Mouse (Mus musculus) ovary, postnatal 36 days (tissue): Measurements from ENCODE around the gene Tmem131.

Experiments
- DNase-seq: peaks from one replicate; pipeline ENCODE4 v3.0.0; 2022; ENCODE audit warnings: low spot score, mixed read lengths

The Tmem131 gene

GRCm38 (mm10) chr1:36938348-36938747, 5.1 kb downstream of the Tmem131 start:
- no peak for DNase-seq

- no peak for DNase-seq
Observed at GRCm38 (mm10) chr1:36937648-36938047, 5.8 kb downstream of the Tmem131 start.

- DNase-seq = no peak
Observed at GRCm38 (mm10) chr1:36937015-36937414, 6.5 kb downstream of the Tmem131 start.

GRCm38 (mm10) chr1:36936567-36936966, 6.9 kb downstream of the Tmem131 start:
- no peak for DNase-seq

- no peak for DNase-seq
Observed at GRCm38 (mm10) chr1:36934778-36935177, 8.7 kb downstream of the Tmem131 start.

GRCm38 (mm10) chr1:36933965-36934585, 9.4 kb downstream of the Tmem131 start:
- no peak for DNase-seq

- DNase-seq = no peak
Observed at GRCm38 (mm10) chr1:36932231-36932630, 11.2 kb downstream of the Tmem131 start.

- no peak for DNase-seq
Observed at GRCm38 (mm10) chr1:36930911-36931310, 12.6 kb downstream of the Tmem131 start.

- no peak for DNase-seq
Observed at GRCm38 (mm10) chr1:36929996-36930395, 13.5 kb downstream of the Tmem131 start.

- no peak for DNase-seq
Observed at GRCm38 (mm10) chr1:36928357-36929330, 14.8 kb downstream of the Tmem131 start.

- DNase-seq = no peak
Observed at GRCm38 (mm10) chr1:36927569-36927968, 15.9 kb downstream of the Tmem131 start.

- DNase-seq = no peak
Observed at GRCm38 (mm10) chr1:36926738-36927137, 16.7 kb downstream of the Tmem131 start.

- DNase-seq = no peak
Observed at GRCm38 (mm10) chr1:36926246-36926645, 17.2 kb downstream of the Tmem131 start.

- no peak for DNase-seq
Observed at GRCm38 (mm10) chr1:36925781-36926180, 17.7 kb downstream of the Tmem131 start.

- no peak for DNase-seq
Observed at GRCm38 (mm10) chr1:36924853-36925252, 18.6 kb downstream of the Tmem131 start.

- no peak for DNase-seq
Observed at GRCm38 (mm10) chr1:36923911-36924310, 19.6 kb downstream of the Tmem131 start.

GRCm38 (mm10) chr1:36922623-36923421, 20.6 kb downstream of the Tmem131 start:
- DNase-seq = no peak

GRCm38 (mm10) chr1:36921614-36922393, 21.7 kb downstream of the Tmem131 start:
- DNase-seq = no peak

GRCm38 (mm10) chr1:36920726-36921125, 22.7 kb downstream of the Tmem131 start:
- no peak for DNase-seq

GRCm38 (mm10) chr1:36920154-36920716, 23.2 kb downstream of the Tmem131 start:
- peak; percentile 63 for DNase-seq

GRCm38 (mm10) chr1:36919728-36920127, 23.7 kb downstream of the Tmem131 start:
- DNase-seq = no peak
